Mouse (Mus musculus): ENCODE measurements at regions not wholly inside any gene's neighbourhood (a gene's known extent, or its start where the extent isn't known, plus 50 kb on each side); places are given as distances from the start of the nearest gene placed in this dataset.

- Histone ChIP-seq H3K4me1 (ENCODE audit: control insufficient read depth, insufficient read depth, low read length) (no peaks in the 10 kb centered on the region), H3K36me3 (ENCODE audit: control insufficient read depth, insufficient read depth, low read length) (no peaks in the 10 kb centered on the region), H3K4me3 (replicated peaks; ENCODE audit: low read depth, low read length) (no peak overlapping the region), H3K27me3 (ENCODE audit: control insufficient read depth, insufficient read depth, low read length) (no peaks in the 10 kb centered on the region), H3K4me2 (ENCODE audit: low read length) (no peak overlapping the region), H3K27ac (replicated peaks; ENCODE audit: low read depth, low read length) (no peak overlapping the region), H3K9ac (replicated peaks; ENCODE audit: low read length) (no peak overlapping the region), H3K9me3 (ENCODE audit: control insufficient read depth, low read length) (no peaks in the 10 kb centered on the region)
- 5% methylated on average over 4 of the region's 4 CpGs for WGBS
- ATAC-seq (ENCODE audit: low FRiP score, low TSS enrichment) (no peak), DNase-seq (no peak)
Measured at GRCm38 (mm10) chr6:67105386-67105785, 68.1 kb upstream of the Gadd45a start.

- no peak overlapping the region for H3K4me2 ChIP-seq (ENCODE audit: low read length)
- H3K27me3 ChIP-seq (ENCODE audit: control insufficient read depth, insufficient read depth, low read length), result no peaks in the 10 kb centered on the region
- H3K9ac ChIP-seq (replicated peaks; ENCODE audit: low read length), result no peak overlapping the region
- no peaks in the 10 kb centered on the region for H3K9me3 ChIP-seq (ENCODE audit: control insufficient read depth, low read length)
- no peak overlapping the region for H3K4me3 ChIP-seq (replicated peaks; ENCODE audit: low read depth, low read length)
- ATAC-seq (ENCODE audit: low FRiP score, low TSS enrichment) (no peak), DNase-seq (no peak)
- no peaks in the 10 kb centered on the region for H3K36me3 ChIP-seq (ENCODE audit: control insufficient read depth, insufficient read depth, low read length)
- WGBS, result 89% methylated on average over 3 of the region's 3 CpGs
- no peak overlapping the region for H3K27ac ChIP-seq (replicated peaks; ENCODE audit: low read depth, low read length)
- no peaks in the 10 kb centered on the region for H3K4me1 ChIP-seq (ENCODE audit: control insufficient read depth, insufficient read depth, low read length)
Measured at GRCm38 (mm10) chr6:67104205-67104604, 66.9 kb upstream of the Gadd45a start.

GRCm38 (mm10) chr6:67102541-67103134 is 65.4 kb upstream of the Gadd45a start:
- H3K4me3 ChIP-seq (replicated peaks; ENCODE audit: low read depth, low read length), result no peak overlapping the region
- 71% methylated on average over 11 of the region's 11 CpGs for WGBS
- H3K4me1 ChIP-seq (ENCODE audit: control insufficient read depth, insufficient read depth, low read length), result no peaks in the 10 kb centered on the region
- no peaks in the 10 kb centered on the region for H3K36me3 ChIP-seq (ENCODE audit: control insufficient read depth, insufficient read depth, low read length)
- H3K27ac ChIP-seq (replicated peaks; ENCODE audit: low read depth, low read length), result no peak overlapping the region
- no peak overlapping the region for H3K9ac ChIP-seq (replicated peaks; ENCODE audit: low read length)
- H3K4me2 ChIP-seq (ENCODE audit: low read length), result no peak overlapping the region
- ATAC-seq (ENCODE audit: low FRiP score, low TSS enrichment), result no peak
- DNase-seq, result no peak
- no peaks in the 10 kb centered on the region for H3K27me3 ChIP-seq (ENCODE audit: control insufficient read depth, insufficient read depth, low read length)
- no peaks in the 10 kb centered on the region for H3K9me3 ChIP-seq (ENCODE audit: control insufficient read depth, low read length)

- Histone ChIP-seq H3K36me3 (ENCODE audit: control insufficient read depth, insufficient read depth, low read length) (no peaks in the 10 kb centered on the region), H3K27me3 (ENCODE audit: control insufficient read depth, insufficient read depth, low read length) (no peaks in the 10 kb centered on the region), H3K4me1 (ENCODE audit: control insufficient read depth, insufficient read depth, low read length) (no peaks in the 10 kb centered on the region), H3K27ac (replicated peaks; ENCODE audit: low read depth, low read length) (no peak overlapping the region), H3K9me3 (ENCODE audit: control insufficient read depth, low read length) (no peaks in the 10 kb centered on the region), H3K4me3 (replicated peaks; ENCODE audit: low read depth, low read length) (no peak overlapping the region), H3K9ac (replicated peaks; ENCODE audit: low read length) (no peak overlapping the region), H3K4me2 (ENCODE audit: low read length) (no peak overlapping the region)
- WGBS, result 94% methylated on average over 4 of the region's 4 CpGs
- DNase-seq (no peak), ATAC-seq (ENCODE audit: low FRiP score, low TSS enrichment) (no peak)
Measured at GRCm38 (mm10) chr6:67102014-67102413, 64.8 kb upstream of the Gadd45a start.

GRCm38 (mm10) chr6:67094426-67094825 is 57.2 kb upstream of the Gadd45a start:
- no peaks in the 10 kb centered on the region for H3K9me3 ChIP-seq (ENCODE audit: control insufficient read depth, low read length)
- no peak overlapping the region for H3K9ac ChIP-seq (replicated peaks; ENCODE audit: low read length)
- H3K27me3 ChIP-seq (ENCODE audit: control insufficient read depth, insufficient read depth, low read length), result no peaks in the 10 kb centered on the region
- ATAC-seq (ENCODE audit: low FRiP score, low TSS enrichment) (no peak), DNase-seq (no peak)
- H3K4me3 ChIP-seq (replicated peaks; ENCODE audit: low read depth, low read length), result no peak overlapping the region
- WGBS, result 86% methylated on average over 3 of the region's 3 CpGs
- H3K4me2 ChIP-seq (ENCODE audit: low read length), result no peak overlapping the region
- no peaks in the 10 kb centered on the region for H3K4me1 ChIP-seq (ENCODE audit: control insufficient read depth, insufficient read depth, low read length)
- no peak overlapping the region for H3K27ac ChIP-seq (replicated peaks; ENCODE audit: low read depth, low read length)
- H3K36me3 ChIP-seq (ENCODE audit: control insufficient read depth, insufficient read depth, low read length), result no peaks in the 10 kb centered on the region

GRCm38 (mm10) chr6:67093128-67093527 is 55.9 kb upstream of the Gadd45a start:
- Histone ChIP-seq H3K27me3 (ENCODE audit: control insufficient read depth, insufficient read depth, low read length) (no peaks in the 10 kb centered on the region), H3K36me3 (ENCODE audit: control insufficient read depth, insufficient read depth, low read length) (no peaks in the 10 kb centered on the region), H3K9me3 (ENCODE audit: control insufficient read depth, low read length) (no peaks in the 10 kb centered on the region), H3K4me1 (ENCODE audit: control insufficient read depth, insufficient read depth, low read length) (no peaks in the 10 kb centered on the region), H3K27ac (replicated peaks; ENCODE audit: low read depth, low read length) (no peak overlapping the region), H3K4me3 (replicated peaks; ENCODE audit: low read depth, low read length) (no peak overlapping the region), H3K9ac (replicated peaks; ENCODE audit: low read length) (no peak overlapping the region), H3K4me2 (ENCODE audit: low read length) (no peak overlapping the region)
- DNase-seq (no peak), ATAC-seq (ENCODE audit: low FRiP score, low TSS enrichment) (no peak)
- 78% methylated on average over 1 of the region's 1 CpGs for WGBS

GRCm38 (mm10) chr6:67090150-67090549 is 52.9 kb upstream of the Gadd45a start:
- Histone ChIP-seq H3K36me3 (ENCODE audit: control insufficient read depth, insufficient read depth, low read length) (no peaks in the 10 kb centered on the region), H3K9me3 (ENCODE audit: control insufficient read depth, low read length) (no peaks in the 10 kb centered on the region), H3K4me2 (ENCODE audit: low read length) (no peak overlapping the region), H3K4me3 (replicated peaks; ENCODE audit: low read depth, low read length) (no peak overlapping the region), H3K9ac (replicated peaks; ENCODE audit: low read length) (no peak overlapping the region), H3K27me3 (ENCODE audit: control insufficient read depth, insufficient read depth, low read length) (no peaks in the 10 kb centered on the region), H3K27ac (replicated peaks; ENCODE audit: low read depth, low read length) (no peak overlapping the region), H3K4me1 (ENCODE audit: control insufficient read depth, insufficient read depth, low read length) (no peaks in the 10 kb centered on the region)
- WGBS, result 85% methylated on average over 4 of the region's 4 CpGs
- ATAC-seq (ENCODE audit: low FRiP score, low TSS enrichment), result no peak
- no peak for DNase-seq

- H3K27ac ChIP-seq (replicated peaks; ENCODE audit: low read depth, low read length), result no peak overlapping the region
- H3K4me1 ChIP-seq (ENCODE audit: control insufficient read depth, insufficient read depth, low read length), result no peaks in the 10 kb centered on the region
- H3K36me3 ChIP-seq (ENCODE audit: control insufficient read depth, insufficient read depth, low read length), result no peaks in the 10 kb centered on the region
- H3K9ac ChIP-seq (replicated peaks; ENCODE audit: low read length), result no peak overlapping the region
- ATAC-seq (ENCODE audit: low FRiP score, low TSS enrichment) (no peak), DNase-seq (no peak)
- 78% methylated on average over 3 of the region's 3 CpGs for WGBS
- no peak overlapping the region for H3K4me3 ChIP-seq (replicated peaks; ENCODE audit: low read depth, low read length)
- H3K4me2 ChIP-seq (ENCODE audit: low read length), result no peak overlapping the region
- H3K9me3 ChIP-seq (ENCODE audit: control insufficient read depth, low read length), result no peaks in the 10 kb centered on the region
- H3K27me3 ChIP-seq (ENCODE audit: control insufficient read depth, insufficient read depth, low read length), result no peaks in the 10 kb centered on the region
Measured at GRCm38 (mm10) chr6:67089530-67090140, 52.4 kb upstream of the Gadd45a start.

GRCm38 (mm10) chr6:67088741-67089455 is 51.6 kb upstream of the Gadd45a start:
- no peak overlapping the region for H3K9ac ChIP-seq (replicated peaks; ENCODE audit: low read length)
- no peak for ATAC-seq (ENCODE audit: low FRiP score, low TSS enrichment)
- no peak overlapping the region for H3K4me3 ChIP-seq (replicated peaks; ENCODE audit: low read depth, low read length)
- H3K4me2 ChIP-seq (ENCODE audit: low read length), result no peak overlapping the region
- 70% methylated on average over 21 of the region's 21 CpGs for WGBS
- H3K27ac ChIP-seq (replicated peaks; ENCODE audit: low read depth, low read length), result no peak overlapping the region
- H3K9me3 ChIP-seq (ENCODE audit: control insufficient read depth, low read length), result no peaks in the 10 kb centered on the region
- no peak for DNase-seq
- no peaks in the 10 kb centered on the region for H3K27me3 ChIP-seq (ENCODE audit: control insufficient read depth, insufficient read depth, low read length)
- no peaks in the 10 kb centered on the region for H3K36me3 ChIP-seq (ENCODE audit: control insufficient read depth, insufficient read depth, low read length)
- H3K4me1 ChIP-seq (ENCODE audit: control insufficient read depth, insufficient read depth, low read length), result no peaks in the 10 kb centered on the region

Measured in midbrain, embryonic 14.5 days (tissue).